Mouse (Mus musculus): ENCODE data around the gene Doc2a.
"Not testable (repeated sequence)": the region's sequence is repeated elsewhere in the genome, so short reads cannot be mapped to it uniquely, and the experiment has no call there.

Doc2a gene

GRCm38 (mm10) chr7:126868003-126868402 is 20.8 kb downstream of the Doc2a start:
- no peak for DNase-seq (ENCODE audit: low read depth)

- DNase-seq (ENCODE audit: low read depth), result no peak
Measured at GRCm38 (mm10) chr7:126869780-126870519, 22.7 kb downstream of the Doc2a start.

GRCm38 (mm10) chr7:126870520-126870891 is 23.3 kb downstream of the Doc2a start:
- no peak for DNase-seq (ENCODE audit: low read depth)

GRCm38 (mm10) chr7:126877239-126877638 is 30.0 kb downstream of the Doc2a start:
- no peak for DNase-seq (ENCODE audit: low read depth)

GRCm38 (mm10) chr7:126881040-126881439 is 33.8 kb downstream of the Doc2a start:
- DNase-seq (ENCODE audit: low read depth), result no peak

- DNase-seq (ENCODE audit: low read depth), result no peak
Measured at GRCm38 (mm10) chr7:126883731-126884181, 36.5 kb downstream of the Doc2a start.

GRCm38 (mm10) chr7:126884286-126885164 is 37.3 kb downstream of the Doc2a start, which contains the start of gene Taok2:
TSS of gene Taok2 (minus strand) at chr7:126884703.
- DNase-seq (ENCODE audit: low read depth), result peak; percentile 94

- DNase-seq (ENCODE audit: low read depth), result no peak
Measured at GRCm38 (mm10) chr7:126887281-126887680, 40.1 kb downstream of the Doc2a start.

GRCm38 (mm10) chr7:126888852-126889251 is 41.6 kb downstream of the Doc2a start:
- no peak for DNase-seq (ENCODE audit: low read depth)

- no peak for DNase-seq (ENCODE audit: low read depth)
Measured at GRCm38 (mm10) chr7:126896912-126897311, 49.7 kb downstream of the Doc2a start.

GRCm38 (mm10) chr7:126897390-126898101 is 50.3 kb downstream of the Doc2a start:
- peak; percentile 51 for DNase-seq (ENCODE audit: low read depth)

- peak; percentile 85 for DNase-seq (ENCODE audit: low read depth)
Measured at GRCm38 (mm10) chr7:126898102-126898990, 51.1 kb downstream of the Doc2a start.

- not testable (repeated sequence) for DNase-seq (ENCODE audit: low read depth)
Measured at GRCm38 (mm10) chr7:126899781-126900180, 52.6 kb downstream of the Doc2a start.

Measured in c-Kit-positive CD71-negative TER-119-negative erythroid progenitor cells, embryonic 14.5 days (primary cell).